Mouse (Mus musculus): ENCODE measurements around the gene Bloc1s6. TPM values are rescaled to one million over a fixed set of nuclear protein-coding genes. Genes with fewer than 3 reads are reported as not detected.

Bloc1s6 gene
- total RNA-seq, 2 experiments from 2014 or later: 41.7 to 44.0 TPM

DNA sequence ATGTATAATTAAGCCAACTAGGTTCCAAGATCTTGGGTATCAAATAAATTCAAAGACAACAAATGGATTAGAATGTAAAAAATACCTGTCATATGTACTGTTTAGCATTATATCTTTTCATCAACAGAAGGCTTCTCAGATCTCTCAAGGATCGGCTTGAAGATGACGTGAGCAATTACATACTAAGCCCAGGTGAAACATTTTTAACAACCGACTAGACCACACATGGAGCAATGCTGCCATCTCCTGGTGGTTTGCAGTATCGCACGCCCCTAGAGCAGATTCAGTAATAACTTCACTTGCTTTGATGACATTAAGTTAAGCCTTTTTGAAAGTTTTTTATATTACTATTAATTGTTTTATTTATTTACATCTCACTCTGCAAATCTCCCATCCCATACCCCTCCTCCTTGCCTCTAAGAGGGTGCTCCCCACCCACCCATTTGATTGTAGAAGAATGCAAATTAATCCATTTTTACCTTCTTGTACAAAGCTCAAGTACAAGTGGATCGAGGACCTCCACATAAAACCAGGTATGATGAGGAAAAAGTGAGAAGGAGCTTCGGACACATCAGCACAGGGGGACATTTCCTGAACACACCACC lies 15.5 kb downstream of the Bloc1s6 start:
- intact Hi-C loops (cut with DNase I): loop anchor here (10.0 kb wide), 2 partner anchors 119 to 179 kb away; partner anchors contain the start of gene AA467197
- peak in 1 of 2 experiments; percentile 48 for DNase-seq (ENCODE audit: extremely low spot score in 1 of 2, low spot score in 2 of 2)

DNA sequence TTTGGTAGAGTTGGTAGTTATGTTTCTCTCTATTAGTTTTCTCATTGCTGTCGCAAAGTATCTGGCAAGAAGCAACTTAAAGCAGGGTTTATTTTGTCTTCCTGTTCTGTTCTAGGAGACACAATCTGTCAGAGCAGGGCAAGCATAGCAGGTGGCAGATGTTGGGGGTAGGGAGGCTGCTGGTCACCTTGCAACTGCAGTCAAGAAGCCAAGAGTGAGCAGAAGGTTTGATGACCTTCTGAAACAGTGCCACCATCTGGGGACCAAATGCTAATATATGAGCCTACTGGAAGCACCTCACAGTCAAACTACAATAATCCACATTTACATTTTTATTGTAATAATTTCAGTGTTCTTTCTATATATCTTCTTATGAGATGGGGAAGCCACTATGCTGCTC lies 21.5 kb downstream of the Bloc1s6 start:
- no peak for DNase-seq (ENCODE audit: extremely low spot score in 1 of 2, low spot score in 2 of 2)
- intact Hi-C loops (cut with DNase I): loop anchor here (10.0 kb wide), 2 partner anchors 125 to 185 kb away; partner anchors contain the start of gene AA467197

DNA sequence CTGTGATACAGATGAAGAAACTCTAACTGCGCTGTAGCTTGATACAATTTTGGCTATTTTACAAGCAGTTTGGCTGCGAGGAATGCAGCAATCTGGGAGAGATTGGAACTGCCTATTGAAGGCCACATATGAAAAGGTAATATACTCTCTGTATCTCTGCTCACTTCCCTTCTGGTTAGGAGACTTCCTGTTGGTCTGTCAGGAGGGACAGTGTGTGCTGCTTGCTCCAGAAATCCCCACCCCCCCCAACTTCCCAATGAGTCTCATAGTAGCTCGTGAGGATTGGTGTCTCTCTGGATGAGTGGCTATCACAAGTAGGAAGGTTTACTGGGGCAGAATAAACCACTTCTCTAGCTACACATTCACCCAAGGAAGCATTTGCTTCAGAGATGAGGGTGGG lies 24.7 kb downstream of the Bloc1s6 start:
- no peak for DNase-seq (ENCODE audit: extremely low spot score in 1 of 2, low spot score in 2 of 2)
- intact Hi-C loops (cut with DNase I): no loop called here

DNA sequence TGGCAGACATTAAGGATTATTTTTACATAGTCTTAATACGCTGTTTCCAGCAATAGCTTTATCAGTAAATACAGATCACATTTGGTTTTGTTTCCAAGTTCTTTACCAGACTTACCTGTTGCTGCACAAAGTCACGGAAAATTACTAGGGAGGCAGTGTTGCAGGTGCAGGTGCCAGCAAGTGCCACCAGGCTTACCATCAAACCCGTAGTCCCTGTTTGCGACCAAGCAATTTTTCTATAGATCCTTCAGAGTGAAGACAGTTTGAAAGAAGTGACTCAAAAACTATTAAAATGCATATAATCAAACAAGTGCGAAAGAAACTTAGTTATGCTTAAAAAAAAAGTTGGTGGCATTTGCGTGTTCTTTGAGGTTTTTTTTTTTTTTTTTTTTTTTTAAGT lies 26.2 kb downstream of the Bloc1s6 start:
- DNase-seq (ENCODE audit: extremely low spot score in 1 of 2, low spot score in 2 of 2): no peak
- intact Hi-C loops (cut with DNase I): no loop called here

DNA sequence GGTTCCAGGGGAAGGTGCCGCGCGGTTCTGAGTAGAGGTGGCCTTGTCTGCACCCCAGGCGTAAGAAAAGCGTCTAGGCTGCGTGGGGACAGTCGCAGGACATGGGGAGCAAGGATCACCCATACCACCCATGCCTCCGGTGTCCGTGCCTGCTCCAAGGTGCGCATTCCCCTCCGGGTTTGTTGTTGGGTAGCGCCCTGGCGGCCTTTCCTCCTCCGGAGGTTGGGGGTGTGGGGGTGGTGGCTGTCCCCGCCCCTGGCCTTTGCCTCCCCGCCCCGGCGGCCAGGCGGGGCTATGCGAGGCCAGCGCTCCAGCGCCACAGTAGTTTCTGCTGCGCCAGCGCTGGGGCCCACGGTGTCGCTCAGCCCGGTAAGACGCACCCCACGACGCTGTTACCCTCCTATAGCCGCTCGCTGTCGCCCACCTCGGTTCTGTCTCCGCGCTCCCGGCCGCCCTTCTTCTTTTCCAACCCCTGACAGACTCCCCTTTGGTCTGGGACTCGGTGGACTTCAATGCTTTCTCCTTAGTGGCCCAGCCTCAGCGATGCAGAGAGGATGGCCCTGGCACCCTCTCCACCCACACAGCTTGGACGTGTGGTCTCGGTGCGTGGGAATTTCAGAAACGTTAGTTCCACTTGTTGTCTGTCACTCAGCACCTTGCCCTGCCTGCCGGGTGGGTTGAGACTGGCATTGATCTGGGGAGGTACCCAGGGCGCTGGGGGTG lies 26.9 kb downstream of the Bloc1s6 start, which contains the start of gene Sqor:
Sqor (plus strand) TSS at position 167 of the 723 bp plus-strand sequence.
- peak in 1 of 2 experiments; percentile 81 for DNase-seq (ENCODE audit: extremely low spot score in 1 of 2, low spot score in 2 of 2)
- intact Hi-C loops (cut with DNase I): no loop called here

DNA sequence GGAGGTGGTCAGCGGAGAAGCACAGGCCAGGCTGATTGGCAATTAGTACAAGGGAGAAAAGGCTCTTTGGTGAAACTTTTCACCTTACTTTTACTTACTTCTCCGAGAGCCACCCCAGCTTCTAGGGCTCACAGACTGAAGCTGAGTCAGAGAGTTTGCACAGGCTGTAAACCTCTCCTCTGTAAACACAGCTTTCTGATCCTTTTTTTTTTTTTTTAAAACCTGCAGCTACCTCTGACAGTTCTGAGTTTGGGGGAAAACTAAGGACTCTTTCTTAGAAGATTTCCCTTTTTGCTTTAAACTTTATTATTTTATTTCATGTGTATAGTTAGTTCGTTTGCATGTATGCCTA lies 27.5 kb downstream of the Bloc1s6 start:
- DNase-seq (ENCODE audit: extremely low spot score in 1 of 2, low spot score in 2 of 2): no peak
- intact Hi-C loops (cut with DNase I): no loop called here

DNA sequence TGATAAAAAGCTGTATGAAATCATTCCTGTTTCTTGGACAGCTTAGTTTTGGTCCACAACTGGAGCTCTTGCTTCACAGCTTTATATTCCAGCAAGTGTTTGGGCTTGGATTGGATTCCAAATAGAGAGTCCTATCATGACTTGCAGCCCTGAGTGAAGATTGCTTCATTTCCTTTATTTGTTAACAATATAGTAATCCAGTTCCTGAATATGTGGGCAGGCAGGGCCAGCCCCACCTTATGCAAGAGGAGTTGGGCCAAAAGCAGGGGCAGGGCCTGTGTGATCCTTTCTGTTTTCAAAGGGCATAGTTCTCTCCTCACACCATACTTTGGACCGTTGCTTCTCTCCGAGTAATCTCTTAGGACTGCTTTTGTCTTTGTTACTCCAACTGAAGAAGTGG lies 32.7 kb downstream of the Bloc1s6 start:
- intact Hi-C loops (cut with DNase I): no loop called here

DNA sequence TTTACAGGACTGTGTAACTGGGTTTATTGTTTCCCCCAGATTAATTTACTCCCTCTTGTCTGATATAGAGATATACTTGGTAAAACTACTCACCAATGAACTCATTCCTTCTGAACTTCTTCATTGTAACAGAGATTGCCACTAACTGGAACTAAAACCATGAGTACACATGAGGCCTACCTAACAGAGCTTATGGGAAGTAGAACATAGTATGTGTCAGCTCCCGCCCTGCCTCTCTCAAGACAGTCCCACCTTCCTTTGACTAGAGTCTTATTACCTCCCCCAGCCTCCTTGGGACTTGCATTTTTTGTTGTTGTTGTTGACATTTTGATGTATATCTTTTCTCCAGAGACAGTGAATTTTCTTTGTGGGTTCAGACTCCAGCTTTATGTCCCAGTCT lies 34.6 kb downstream of the Bloc1s6 start:
- DNase-seq (ENCODE audit: extremely low spot score in 1 of 2, low spot score in 2 of 2): no peak
- intact Hi-C loops (cut with DNase I): no loop called here

More for the DNA sequence above, 32.7 kb downstream of the Bloc1s6 start:
- DNase-seq (ENCODE audit: extremely low spot score in 1 of 2, low spot score in 2 of 2): no peak

DNA sequence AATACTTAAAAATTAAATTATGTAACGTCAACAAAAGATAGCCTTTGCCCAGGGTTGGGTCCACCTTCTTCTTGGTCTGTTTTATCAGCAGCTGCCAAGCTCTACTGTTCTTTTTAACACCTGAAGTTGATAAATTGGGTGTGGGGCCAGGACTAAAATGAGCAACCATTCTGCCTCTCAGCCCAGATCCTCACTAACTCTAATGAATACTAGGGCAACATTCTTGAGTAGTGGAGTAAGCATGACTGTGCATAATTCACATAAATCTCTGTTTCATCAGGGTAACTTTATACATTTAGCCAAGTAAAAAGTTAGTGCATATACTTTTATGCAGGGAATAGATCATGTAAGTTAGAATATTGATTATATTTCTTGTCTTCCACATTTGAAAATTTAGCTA lies 37.2 kb downstream of the Bloc1s6 start:
- DNase-seq (ENCODE audit: extremely low spot score in 1 of 2, low spot score in 2 of 2): no peak
- intact Hi-C loops (cut with DNase I): no loop called here

DNA sequence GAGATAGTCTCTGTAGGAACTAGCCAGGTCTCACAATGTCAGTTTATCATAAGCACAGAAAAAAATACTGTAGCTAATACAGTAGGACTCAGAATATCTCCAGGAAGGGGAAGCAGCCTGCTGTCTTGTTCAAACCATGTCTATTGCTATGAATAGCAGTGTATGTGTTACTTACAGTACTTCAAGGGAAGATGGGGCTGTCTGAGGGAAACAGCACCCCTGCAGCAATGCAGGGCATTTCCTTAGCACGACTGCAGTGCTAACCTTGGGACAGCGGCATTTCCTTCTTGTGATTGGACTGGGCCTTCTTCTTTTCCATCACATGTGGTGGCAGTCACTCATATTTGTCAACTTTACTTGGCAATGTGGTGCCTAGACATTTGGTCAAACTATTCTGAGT lies 38.5 kb downstream of the Bloc1s6 start:
- intact Hi-C loops (cut with DNase I): no loop called here
- peak in 1 of 2 experiments; percentile 13 for DNase-seq (ENCODE audit: extremely low spot score in 1 of 2, low spot score in 2 of 2)

DNA sequence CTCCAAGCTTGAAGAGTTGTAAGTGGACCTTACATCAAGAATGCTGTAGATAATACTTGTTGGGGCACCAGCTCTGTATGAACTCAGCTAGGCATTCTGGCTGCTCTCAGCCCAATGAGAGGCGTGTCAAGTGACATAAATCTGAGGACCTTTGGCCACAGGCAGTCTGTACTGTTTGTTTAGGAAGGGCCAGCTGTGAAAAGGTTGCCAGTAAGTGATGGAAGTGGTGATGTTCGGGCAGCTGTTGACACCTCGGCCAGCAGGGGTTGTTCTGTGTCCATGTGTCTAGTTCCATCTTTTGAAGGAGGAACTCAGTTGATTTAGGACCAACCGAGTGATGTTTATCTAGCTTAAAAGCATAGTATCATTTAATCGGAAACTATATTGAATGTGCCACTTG lies 41.7 kb downstream of the Bloc1s6 start:
- no peak for DNase-seq (ENCODE audit: extremely low spot score in 1 of 2, low spot score in 2 of 2)
- intact Hi-C loops (cut with DNase I): no loop called here

DNA sequence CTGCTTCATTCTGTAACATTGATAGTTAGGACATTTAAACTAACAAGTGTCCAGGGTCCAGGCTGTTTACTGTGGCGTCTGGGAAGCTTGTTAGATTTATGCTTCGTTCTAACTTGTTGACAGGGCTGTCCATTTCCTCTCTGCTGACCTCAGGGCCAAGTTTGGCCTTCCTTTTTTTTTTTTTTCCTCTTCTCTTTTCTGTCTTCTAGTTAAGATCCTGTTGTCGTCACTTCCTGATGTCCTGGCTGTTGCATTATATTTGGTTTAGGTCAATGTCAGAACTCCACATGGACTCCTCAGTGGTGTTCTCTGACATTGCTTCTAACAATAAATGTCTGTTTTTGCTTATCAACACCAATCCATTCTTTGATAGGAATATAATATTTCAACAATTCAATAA lies 42.1 kb downstream of the Bloc1s6 start:
- intact Hi-C loops (cut with DNase I): no loop called here
- no peak for DNase-seq (ENCODE audit: extremely low spot score in 1 of 2, low spot score in 2 of 2)

DNA sequence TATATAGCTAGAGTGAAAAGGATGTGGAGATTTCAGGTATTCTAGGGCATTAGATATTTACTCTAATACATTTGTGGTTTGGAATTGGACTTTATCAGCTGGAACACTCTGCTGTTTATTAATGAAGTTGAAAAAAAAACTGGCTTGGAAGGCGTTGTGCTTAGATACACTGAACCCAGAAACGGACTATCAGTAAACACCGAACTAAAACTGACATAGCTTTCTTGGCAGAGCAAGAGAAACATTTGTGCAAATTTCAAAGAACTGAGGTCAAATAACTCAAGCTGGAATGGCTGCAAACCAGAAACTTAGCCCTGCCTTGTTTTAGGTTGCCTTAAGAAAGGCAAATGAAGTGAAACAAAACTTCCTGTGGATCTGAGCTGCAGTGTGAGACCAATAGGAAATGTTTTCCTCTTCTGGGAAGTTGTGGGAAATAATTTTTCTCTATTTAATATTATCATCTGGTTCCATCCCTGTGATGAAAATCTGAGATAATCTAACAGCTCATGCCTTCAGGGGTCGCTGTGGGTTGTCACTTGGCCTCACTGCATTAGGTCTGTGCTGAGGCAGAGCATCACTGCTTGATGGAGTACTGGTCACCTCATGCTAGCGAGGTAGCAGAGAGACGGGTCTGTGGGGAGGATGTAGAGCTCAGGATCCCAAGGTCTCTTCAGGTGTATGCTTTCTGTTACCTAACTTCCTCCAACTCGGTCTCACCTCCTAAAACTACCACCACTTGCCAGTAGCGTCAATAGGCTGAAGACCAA lies 43.5 kb downstream of the Bloc1s6 start:
- DNase-seq (ENCODE audit: extremely low spot score in 1 of 2, low spot score in 2 of 2): no peak
- intact Hi-C loops (cut with DNase I): no loop called here

DNA sequence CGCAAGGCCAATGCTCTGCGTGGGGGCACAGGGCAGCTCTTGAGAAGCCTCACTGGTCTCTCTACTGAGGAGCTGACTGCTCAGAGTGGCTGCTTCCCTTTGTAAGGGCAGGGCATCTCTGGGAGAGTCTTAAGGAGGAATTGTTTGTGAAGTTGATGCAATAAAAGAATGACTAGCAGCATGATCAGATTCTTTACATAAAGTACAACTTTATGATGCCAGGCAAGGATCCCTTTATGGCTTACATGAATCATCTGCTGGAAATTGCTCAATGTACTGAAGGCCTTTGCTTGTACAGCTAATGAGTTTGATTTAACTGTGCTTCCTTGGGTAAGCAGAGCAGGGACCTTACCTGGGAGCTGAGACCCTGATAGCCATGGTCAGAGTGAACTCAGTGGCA lies 45.4 kb downstream of the Bloc1s6 start:
- no peak for DNase-seq (ENCODE audit: extremely low spot score in 1 of 2, low spot score in 2 of 2)
- intact Hi-C loops (cut with DNase I): no loop called here

DNA sequence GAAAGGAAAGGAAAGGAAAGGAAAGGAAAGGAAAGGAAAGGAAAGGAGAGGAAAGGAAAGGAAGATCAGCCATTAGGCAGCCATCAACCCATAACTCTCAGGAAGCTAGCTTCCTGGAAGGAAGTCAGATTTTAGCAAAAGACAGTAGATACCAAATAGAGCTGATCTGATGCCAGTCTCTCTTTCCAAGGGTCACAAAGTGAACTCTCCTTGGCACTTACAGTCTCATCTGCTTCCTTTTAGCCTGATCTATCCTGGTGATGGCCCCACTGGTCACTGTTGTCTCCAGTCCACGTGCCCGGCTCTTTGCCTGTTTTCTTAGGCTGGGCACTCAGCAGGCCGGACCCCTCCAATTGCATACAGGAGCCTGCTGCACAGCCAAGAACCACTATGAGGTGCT lies 46.4 kb downstream of the Bloc1s6 start:
- intact Hi-C loops (cut with DNase I): no loop called here
- no peak for DNase-seq (ENCODE audit: extremely low spot score in 1 of 2, low spot score in 2 of 2)

DNA sequence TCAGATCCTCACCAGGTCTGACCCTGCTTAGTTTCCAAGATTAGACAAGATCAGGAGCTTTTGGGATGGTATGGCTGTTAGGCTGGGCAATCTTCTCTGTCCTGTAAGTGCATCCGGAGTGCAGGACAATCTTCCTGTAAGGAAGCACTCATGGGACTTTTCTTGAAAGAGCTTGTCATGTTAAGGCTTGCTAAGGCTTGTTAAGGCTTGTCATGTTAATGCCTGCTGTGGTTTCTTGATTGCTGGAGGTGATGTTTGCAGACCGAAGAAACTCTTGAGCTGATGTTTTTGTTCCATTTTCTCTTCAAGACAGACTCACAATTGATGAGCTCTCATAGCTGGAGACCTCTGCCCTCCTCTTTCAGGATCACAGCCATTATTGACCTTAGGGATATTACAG lies 47.9 kb downstream of the Bloc1s6 start:
- intact Hi-C loops (cut with DNase I): no loop called here
- no peak for DNase-seq (ENCODE audit: extremely low spot score in 1 of 2, low spot score in 2 of 2)

DNA sequence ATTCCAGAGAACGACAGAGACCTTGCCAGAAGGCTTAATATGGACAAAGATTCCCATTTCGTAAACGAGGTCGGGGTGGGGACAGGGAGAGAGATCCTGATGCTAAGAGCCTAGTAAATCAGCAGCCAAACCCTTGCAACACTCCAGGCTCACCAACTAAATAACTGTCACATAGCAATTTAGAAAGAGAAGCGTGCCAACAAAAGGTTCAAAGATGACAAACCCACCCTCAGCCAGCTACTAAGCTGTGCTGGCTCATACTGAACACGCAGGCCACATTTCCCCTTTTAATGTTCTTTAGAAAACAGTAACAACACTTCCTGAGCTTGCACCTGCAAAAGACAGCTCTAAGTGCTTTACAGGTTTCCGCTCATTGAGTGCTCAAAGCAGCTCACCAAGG lies 51.0 kb downstream of the Bloc1s6 start:
- intact Hi-C loops (cut with DNase I): no loop called here
- DNase-seq (ENCODE audit: extremely low spot score in 1 of 2, low spot score in 2 of 2): no peak

DNA sequence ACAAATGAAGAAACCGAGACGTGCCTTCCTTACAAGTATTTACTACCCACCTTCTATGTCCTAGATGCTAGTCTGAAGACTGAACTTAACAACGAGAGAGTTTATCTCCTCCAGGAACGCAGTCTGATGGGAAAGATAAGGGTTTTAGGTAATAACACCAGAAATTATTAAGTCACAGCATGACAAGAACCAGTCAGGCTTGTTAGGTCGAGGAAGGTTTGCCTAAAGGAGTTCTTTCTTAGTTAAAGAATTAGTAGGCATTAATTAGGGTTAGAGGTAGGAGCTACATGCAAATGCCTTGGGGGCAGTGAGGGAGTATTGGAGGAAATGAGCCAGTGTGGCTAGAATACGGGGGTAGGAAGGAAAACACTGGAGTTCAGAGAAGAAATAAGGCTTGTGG lies 51.4 kb downstream of the Bloc1s6 start:
- intact Hi-C loops (cut with DNase I): no loop called here
- DNase-seq (ENCODE audit: extremely low spot score in 1 of 2, low spot score in 2 of 2): no peak

Measured in left cerebral cortex, postnatal 10 days (tissue).